Mouse (Mus musculus) CD4-positive, CD25-positive, alpha-beta regulatory T cell, adult 4 months (primary cell): ENCODE results near the gene Chad. TPM values are rescaled to one million over a fixed set of nuclear protein-coding genes. Genes with fewer than 3 reads are reported as not detected.

Source experiments
- ATAC-seq: one replicate; pipeline ENCODE4 v1.8.0; 2017
- polyA plus RNA-seq, 2 experiments: library from polyadenylated mRNA; unstranded; fragments of 100-300 nt; shearing (Covaris generic); gene quantifications; one replicate each; pipeline ENCODE4 v1.2.1; 2017

Chad gene
- polyA plus RNA-seq, result under 1 TPM; 0.26 to 0.73 TPM

DNA sequence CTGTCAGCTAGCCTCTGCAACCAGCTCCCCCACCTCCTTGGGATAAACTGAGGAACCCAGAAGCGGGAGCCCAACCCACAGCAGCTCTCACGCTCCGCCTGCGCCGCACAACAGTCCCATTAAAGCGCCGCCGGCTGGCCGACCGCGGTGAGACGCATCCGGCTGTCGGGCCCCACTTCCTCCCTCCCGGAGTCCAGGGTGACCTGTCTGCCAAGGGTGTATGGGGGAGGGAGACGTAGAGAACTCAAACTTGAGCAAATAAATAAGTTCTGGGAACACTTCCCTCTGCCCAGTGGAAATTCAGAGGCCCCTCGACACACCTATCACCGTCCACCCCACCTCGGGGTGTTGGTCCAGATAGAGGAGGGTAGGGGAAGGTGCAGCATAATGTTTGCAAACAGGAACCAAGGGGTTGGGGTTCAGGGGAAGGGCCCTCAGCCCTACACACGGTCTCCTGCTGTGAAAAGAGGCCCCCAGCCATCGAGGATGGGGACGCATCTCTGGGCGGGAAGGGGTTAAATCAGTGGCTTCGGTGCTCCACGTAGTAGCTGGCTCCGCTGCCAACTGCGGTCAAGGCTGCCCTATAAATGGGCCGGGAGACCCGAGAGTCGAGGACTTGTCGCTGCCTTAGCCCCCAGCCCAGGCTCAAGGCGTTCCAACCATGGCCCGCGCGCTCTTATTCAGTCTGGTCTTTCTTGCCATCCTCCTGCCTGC, at the start of gene Chad:
Gene Chad (plus strand): TSS at position 611 of the 714 bp plus-strand sequence.
- peak; percentile 71 for ATAC-seq

DNA sequence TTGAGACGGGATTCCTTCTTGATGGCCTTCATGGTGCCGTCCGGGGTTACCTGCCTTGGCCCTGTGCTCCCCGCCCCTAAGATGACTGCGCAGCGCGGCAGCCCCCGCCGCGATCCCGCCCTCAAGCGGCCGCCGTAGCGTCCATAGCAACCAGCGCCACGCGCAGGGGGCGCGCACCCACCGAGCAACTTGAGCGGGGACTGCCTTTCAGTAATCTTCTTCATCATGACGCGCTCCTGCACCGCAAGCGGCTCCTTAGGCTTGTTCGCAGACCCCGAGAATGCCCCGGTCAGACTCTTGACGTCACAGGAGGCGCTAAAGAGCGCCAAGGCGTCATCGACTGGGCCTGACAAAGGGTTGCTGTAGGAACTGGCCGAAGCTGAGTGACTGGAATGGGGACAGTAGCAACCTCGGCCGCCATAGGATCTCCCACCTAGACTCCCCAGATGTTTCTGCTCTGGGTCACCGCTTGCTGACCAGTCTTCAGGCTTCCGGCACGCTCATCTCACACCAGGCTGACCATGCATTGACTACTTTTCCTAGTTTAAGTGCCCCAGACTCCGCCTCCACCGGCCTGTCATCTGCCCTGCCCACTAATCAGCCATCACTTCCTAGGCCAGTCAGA, 43.5 kb upstream of the Chad start, which contains the start of gene Mycbpap:
Gene Mycbpap (minus strand): TSS at position 524 of the 625 bp plus-strand sequence.
- ATAC-seq, result no peak

GRCm38 (mm10) chr11:94526171-94526879, 38.5 kb upstream of the Chad start:
- ATAC-seq, result no peak

DNA sequence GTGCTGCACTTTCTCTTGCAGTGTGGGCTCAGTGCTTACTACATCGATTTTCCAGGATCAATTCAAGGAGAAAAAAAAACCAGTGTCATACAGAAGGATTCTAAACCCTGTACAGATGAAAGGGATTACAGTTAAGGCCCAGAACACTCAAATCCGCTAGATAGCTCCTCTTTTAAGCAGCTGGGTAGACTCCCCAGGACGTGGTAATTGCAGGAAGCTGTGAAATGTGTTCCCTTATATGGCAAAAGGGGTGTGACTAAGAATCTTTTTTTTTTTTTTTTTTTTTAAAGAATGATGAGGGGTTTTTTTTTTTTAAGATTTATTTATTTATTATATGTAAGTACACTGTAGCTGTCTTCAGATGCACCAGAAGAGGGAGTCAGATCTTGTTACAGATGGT, 36.0 kb upstream of the Chad start:
- no peak for ATAC-seq

DNA sequence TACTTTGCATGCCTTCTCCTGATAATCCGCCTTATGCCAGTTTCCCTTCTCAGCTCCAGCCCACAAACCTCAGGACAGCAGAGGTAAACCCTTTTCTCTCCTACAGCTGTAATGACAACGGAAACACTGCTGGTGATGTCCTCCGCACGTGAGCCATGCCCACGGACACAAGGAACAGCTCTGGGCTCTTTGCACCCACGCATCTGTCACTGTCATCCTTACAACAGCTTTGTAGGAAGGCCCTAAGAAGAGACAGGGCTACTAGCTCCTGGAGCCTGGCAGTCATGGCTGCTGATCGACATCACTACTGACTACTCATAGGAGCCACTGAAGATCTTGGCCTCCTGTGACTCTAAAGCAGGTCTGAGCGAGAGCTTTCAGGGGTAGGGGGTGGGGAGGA, 31.7 kb upstream of the Chad start:
- no peak for ATAC-seq

DNA sequence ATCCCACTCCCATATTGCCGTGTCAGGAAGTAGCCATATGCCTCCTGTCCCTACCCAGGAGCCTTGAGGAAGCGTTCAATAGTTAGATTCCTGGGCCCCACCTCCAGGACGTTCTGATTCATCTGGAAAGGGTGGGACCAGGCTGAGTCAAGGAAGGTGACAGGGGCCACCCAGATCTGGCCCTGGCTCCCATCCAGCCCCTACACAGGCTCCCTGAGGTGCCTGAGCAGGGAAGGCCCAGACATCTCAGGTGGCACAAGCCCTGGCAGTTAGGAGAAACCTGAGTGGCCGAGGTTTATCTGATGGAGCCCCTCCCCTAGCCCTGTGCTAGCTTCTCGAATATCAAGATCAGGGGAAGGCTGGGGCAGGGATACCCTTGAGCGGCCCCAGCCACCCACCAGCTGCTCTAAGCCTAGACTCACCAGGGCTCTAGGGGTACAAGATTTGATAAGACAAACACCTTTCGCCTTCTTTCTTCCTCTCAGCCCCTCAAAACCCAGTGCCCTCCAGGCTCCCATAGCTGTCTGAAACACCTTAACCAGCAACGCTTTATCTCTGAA, 26.0 kb upstream of the Chad start:
- ATAC-seq, result no peak

- ATAC-seq, result no peak
Measured at GRCm38 (mm10) chr11:94539761-94540160, 25.1 kb upstream of the Chad start.

DNA sequence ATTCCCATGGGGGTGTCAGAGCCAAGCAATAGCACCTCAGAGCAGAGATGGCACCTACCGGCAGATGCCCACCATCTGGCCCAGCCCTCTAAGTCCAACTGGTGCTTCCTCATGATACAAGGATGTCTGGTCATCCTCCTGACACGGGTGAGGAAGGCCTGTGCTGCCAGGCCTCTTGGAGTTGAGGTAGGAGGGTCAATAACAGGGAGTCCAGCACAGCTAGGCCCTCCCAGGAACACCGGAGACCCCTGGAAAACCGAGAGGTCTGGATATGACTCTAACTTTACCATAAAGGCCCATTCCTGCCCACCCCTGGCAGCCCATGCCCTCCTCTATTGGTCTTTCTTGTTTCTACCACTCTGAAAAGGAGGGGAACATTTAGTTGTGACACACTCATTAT, 22.4 kb upstream of the Chad start:
- no peak for ATAC-seq

GRCm38 (mm10) chr11:94543344-94543743, 21.5 kb upstream of the Chad start:
- ATAC-seq, result no peak

GRCm38 (mm10) chr11:94543932-94544331, 20.9 kb upstream of the Chad start:
- ATAC-seq, result no peak

- no peak for ATAC-seq
Measured at GRCm38 (mm10) chr11:94544422-94544821, 20.4 kb upstream of the Chad start.

GRCm38 (mm10) chr11:94546381-94546780, 18.5 kb upstream of the Chad start:
- no peak for ATAC-seq

DNA sequence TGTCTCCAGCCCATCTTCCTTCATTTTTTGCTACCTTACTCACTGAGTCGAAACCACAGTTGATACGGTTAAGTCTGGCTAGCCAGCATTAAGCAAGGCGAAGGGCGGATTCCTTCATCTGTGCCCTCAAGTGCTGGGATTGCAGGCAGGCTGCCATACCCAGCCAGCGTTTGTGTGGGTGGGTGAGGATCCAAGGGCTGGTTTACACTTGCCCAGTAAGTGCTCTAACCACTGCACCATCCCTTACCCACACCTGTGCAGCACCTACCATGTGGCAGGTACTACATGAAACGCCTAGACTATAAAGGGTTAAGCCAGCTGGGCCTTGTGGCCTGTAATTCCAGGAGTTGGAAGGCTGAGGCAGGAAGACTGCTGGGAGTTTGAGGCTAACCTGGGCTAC, 17.6 kb upstream of the Chad start:
- no peak for ATAC-seq

GRCm38 (mm10) chr11:94548041-94548784, 16.6 kb upstream of the Chad start:
- ATAC-seq, result peak; percentile 32

- ATAC-seq, result peak; percentile 88
Measured at GRCm38 (mm10) chr11:94548888-94549690, 15.8 kb upstream of the Chad start, which contains the start of gene Rsad1. Rsad1 (minus strand) TSS chr11:94549255.

GRCm38 (mm10) chr11:94549691-94550441, 15.0 kb upstream of the Chad start:
- no peak for ATAC-seq

- ATAC-seq, result no peak
Measured at GRCm38 (mm10) chr11:94550442-94550744, 14.5 kb upstream of the Chad start.

DNA sequence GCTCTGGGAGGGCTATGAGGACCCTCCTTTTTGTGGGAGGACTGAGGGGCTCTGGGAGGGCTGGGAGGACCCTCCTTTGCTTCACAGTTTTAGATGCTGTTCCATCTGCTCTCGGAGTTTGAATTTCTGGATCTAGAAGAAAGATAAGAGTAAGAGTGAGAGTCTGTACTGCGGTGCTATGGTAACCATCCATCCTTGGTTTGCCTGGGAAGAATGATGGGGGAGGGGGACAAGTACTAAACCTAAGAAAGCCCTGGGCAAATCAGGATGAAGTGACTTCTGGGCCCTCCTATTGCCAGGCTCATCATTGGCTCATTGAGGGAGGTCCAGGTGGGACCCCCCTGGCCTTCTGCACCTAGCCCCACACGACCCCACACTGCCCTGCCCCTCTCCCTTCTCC, 6.6 kb upstream of the Chad start:
- no peak for ATAC-seq

GRCm38 (mm10) chr11:94563383-94563782, 1.5 kb upstream of the Chad start:
- no peak for ATAC-seq

- ATAC-seq, result no peak
Measured at GRCm38 (mm10) chr11:94563821-94564220, 1.0 kb upstream of the Chad start.

DNA sequence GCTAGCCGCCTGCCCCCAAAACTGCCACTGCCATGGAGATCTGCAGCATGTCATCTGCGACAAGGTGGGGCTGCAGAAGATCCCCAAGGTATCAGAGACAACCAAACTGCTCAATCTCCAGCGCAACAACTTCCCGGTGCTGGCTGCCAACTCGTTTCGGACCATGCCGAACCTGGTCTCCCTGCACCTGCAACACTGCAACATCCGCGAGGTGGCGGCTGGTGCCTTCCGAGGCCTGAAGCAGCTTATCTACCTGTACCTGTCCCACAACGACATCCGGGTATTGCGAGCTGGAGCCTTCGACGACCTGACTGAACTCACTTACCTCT, 268 bp downstream of the Chad start:
- peak; percentile 34 for ATAC-seq
